Mouse (Mus musculus) heart, embryonic 12.5 days (tissue): ENCODE results near the gene Prkab1. TPM values are rescaled to one million over a fixed set of nuclear protein-coding genes. Genes with fewer than 3 reads are reported as not detected.

ENCODE experiments used
- ATAC-seq: fragments of 200-750 bp; cut with Nextera tagmentation; 2 replicates; pipeline ENCODE4 v1.8.0; 2017; ENCODE audit warnings: moderate TSS enrichment, moderate library complexity; ENCODE audit not compliant: insufficient number of reproducible peaks, low FRiP score
- H3K27ac ChIP-seq: fragments of 300-500 bp; sonication (generic); 2 replicates; pipeline ENCODE4 v1.5.1; 2016; ENCODE audit warnings: mild to moderate bottlenecking, moderate library complexity; ENCODE audit not compliant: poor library complexity, severe bottlenecking
- H3K27me3 ChIP-seq: fragments of 300-500 bp; sonication (generic); replicated peaks from 2 replicates; pipeline ENCODE4 v1.6.1; 2016; ENCODE audit warnings: mild to moderate bottlenecking, moderate library complexity
- H3K36me3 ChIP-seq: fragments of 300-500 bp; sonication (generic); 2 replicates; pipeline ENCODE4 v1.6.1; 2016; ENCODE audit warnings: mild to moderate bottlenecking, moderate library complexity
- H3K4me1 ChIP-seq: fragments of 300-500 bp; sonication (generic); replicated peaks from 2 replicates; pipeline ENCODE4 v1.6.1; 2016; ENCODE audit warnings: mild to moderate bottlenecking
- H3K4me2 ChIP-seq: fragments of 300-500 bp; sonication (generic); 2 replicates; pipeline ENCODE4 v1.6.1; 2016; ENCODE audit warnings: mild to moderate bottlenecking, moderate library complexity
- H3K4me3 ChIP-seq: fragments of 300-500 bp; sonication (generic); 2 replicates; pipeline ENCODE4 v1.5.1; 2016; ENCODE audit warnings: mild to moderate bottlenecking
- H3K9ac ChIP-seq: fragments of 300-500 bp; sonication (generic); 2 replicates; pipeline ENCODE4 v1.6.1; 2016; ENCODE audit warnings: mild to moderate bottlenecking, moderate library complexity
- H3K9me3 ChIP-seq: fragments of 300-500 bp; sonication (generic); replicated peaks from 2 replicates; pipeline ENCODE4 v1.6.1; 2016; ENCODE audit warnings: mild to moderate bottlenecking, moderate library complexity
- WGBS: fragments of 180-500 bp; shearing (Covaris S2); methylation state at CpG from one replicate; pipeline ENCODE4 v1.1.7; 2016; 5-methylcytosine and 5-hydroxymethylcytosine counted together
- polyA plus RNA-seq: library from polyadenylated mRNA; unstranded; fragments of >200 nt; fragmentation: Nextera tagmentation; extraction: Ambion mirVana; gene quantifications from 2 replicates; pipeline ENCODE4 v1.2.1, GENCODE M21; 2016

Gene Prkab1
- polyA plus RNA-seq, 1 experiment from 2014 or later = 52.2 TPM

DNA sequence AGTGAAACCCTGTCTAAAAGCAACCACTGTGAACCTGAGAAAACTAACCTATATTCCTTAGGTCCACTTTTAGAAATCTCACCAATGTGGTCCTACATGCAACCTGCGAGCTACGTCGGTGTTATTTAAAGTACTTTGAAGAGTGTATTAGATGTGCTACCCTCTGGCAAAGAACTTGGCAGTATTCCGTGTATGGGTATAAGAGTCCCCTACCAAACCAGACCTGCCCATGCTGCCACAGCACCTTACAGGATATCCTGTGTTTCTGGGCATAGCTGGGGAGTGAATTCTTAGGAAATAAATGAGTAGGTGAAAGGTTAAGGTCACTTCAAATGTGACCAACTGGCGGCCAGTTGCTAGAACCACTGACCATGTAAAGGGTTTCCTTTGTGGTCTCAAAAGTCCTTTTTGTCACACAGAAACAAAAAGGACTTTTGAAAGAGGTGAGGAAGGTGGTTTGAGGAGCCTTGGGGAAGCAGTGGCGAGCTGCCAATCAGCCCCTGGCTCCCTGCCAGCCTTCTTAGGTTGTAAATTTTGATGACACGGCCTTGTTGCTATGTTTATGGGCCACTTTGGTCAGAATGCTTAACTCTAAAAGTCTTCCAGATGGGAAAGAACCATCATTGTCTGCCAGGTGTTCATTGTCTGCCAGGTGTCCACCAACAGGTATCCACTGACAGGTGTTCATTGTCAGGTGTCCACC is 41.5 kb downstream of the Prkab1 start:
- no peak overlapping the region for H3K9ac ChIP-seq
- 79% methylated on average over 7 of the region's 7 CpGs for WGBS
- peaks cover 61% of the 10 kb centered on the region for H3K36me3 ChIP-seq

DNA sequence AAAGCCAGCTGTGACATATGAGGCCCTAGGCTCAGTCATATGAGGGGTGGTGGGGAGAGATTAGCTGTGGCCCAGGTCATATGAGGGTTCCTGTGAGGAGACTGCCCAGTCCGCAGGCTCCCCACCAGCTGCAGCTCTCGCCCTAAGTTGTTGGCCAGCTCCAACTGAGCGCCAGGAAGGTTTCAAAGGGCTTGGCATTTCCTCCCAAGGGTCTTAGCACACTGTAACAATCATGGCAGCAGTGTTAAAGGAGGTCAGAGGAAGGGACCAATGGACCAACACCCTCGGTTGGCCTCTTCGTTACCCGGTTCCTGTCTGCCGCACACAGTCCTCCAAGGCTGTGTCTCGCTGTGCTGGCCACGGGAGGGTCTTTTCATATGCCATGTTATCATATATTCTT is 43.8 kb downstream of the Prkab1 start:
- Histone ChIP-seq H3K4me1 (peaks cover 8% of the 10 kb centered on the region), H3K4me3 (no peak overlapping the region), H3K9me3 (no peaks in the 10 kb centered on the region), H3K36me3 (peaks cover 57% of the 10 kb centered on the region), H3K27me3 (no peaks in the 10 kb centered on the region), H3K4me2 (no peak overlapping the region), H3K9ac (no peak overlapping the region), H3K27ac (no peak overlapping the region)
- ATAC-seq = no peak
- 81% methylated on average over 9 of the region's 9 CpGs for WGBS

More for the DNA sequence above, 41.5 kb downstream of the Prkab1 start:
- ATAC-seq = no peak
- Histone ChIP-seq H3K4me3 (no peak overlapping the region), H3K4me1 (peaks cover 4% of the 10 kb centered on the region), H3K4me2 (no peak overlapping the region), H3K27me3 (no peaks in the 10 kb centered on the region), H3K27ac (no peak overlapping the region), H3K9me3 (no peaks in the 10 kb centered on the region)

DNA sequence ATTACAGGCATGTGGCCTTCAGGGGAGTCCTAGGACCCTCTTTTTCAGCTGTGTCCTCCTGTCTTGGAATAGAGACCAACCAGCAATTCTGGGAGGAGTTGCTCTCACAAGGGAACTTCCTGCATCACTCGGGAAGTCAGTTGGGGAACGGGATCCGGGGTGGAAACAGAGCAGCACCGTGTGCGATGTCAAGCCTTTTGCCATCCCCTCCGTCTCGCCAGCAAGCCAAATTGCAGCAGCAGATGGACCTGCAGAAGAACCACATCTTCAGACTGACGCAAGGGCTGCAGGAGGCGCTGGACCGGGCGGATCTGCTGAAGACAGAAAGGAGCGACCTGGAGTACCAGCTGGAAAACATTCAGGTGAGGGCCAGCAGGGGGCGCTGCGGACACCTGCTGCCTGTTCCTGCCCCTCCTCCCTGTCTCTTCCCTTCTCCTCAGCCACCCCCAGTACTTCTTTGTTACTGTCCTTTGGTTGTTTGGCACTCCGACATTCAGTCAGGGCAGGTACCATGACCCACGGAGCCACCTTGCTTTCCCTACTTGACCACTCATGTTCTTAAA is 45.1 kb downstream of the Prkab1 start:
- Histone ChIP-seq H3K9me3 (no peaks in the 10 kb centered on the region), H3K4me1 (peaks cover 8% of the 10 kb centered on the region), H3K4me2 (no peak overlapping the region), H3K27ac (no peak overlapping the region), H3K4me3 (no peak overlapping the region), H3K9ac (no peak overlapping the region), H3K36me3 (peaks cover 60% of the 10 kb centered on the region), H3K27me3 (no peaks in the 10 kb centered on the region)
- ATAC-seq = no peak
- 63% methylated on average over 16 of the region's 16 CpGs for WGBS

- Histone ChIP-seq H3K36me3 (peaks cover 66% of the 10 kb centered on the region), H3K4me3 (no peak overlapping the region), H3K9ac (no peak overlapping the region), H3K9me3 (no peaks in the 10 kb centered on the region), H3K27ac (0 out of 2 replicates have a peak overlapping the region, but pooled peaks have one; percentile 34), H3K4me2 (no peak overlapping the region), H3K27me3 (no peaks in the 10 kb centered on the region), H3K4me1 (peaks cover 8% of the 10 kb centered on the region)
- 68% methylated on average over 5 of the region's 5 CpGs for WGBS
- no peak for ATAC-seq
Measured at GRCm38 (mm10) chr5:115978255-115978654, 46.1 kb downstream of the Prkab1 start.

GRCm38 (mm10) chr5:115977757-115978156 is 46.6 kb downstream of the Prkab1 start:
- peaks cover 65% of the 10 kb centered on the region for H3K36me3 ChIP-seq
- no peak overlapping the region for H3K9ac ChIP-seq
- H3K4me1 ChIP-seq = peaks cover 8% of the 10 kb centered on the region
- no peaks in the 10 kb centered on the region for H3K9me3 ChIP-seq
- H3K4me2 ChIP-seq = no peak overlapping the region
- 0 out of 2 replicates have a peak overlapping the region, but pooled peaks have one; percentile 34 for H3K27ac ChIP-seq
- WGBS = 77% methylated on average over 10 of the region's 10 CpGs
- no peaks in the 10 kb centered on the region for H3K27me3 ChIP-seq
- ATAC-seq = no peak
- H3K4me3 ChIP-seq = no peak overlapping the region

GRCm38 (mm10) chr5:115977266-115977665 is 47.0 kb downstream of the Prkab1 start:
- ATAC-seq = no peak
- peaks cover 8% of the 10 kb centered on the region for H3K4me1 ChIP-seq
- no peak overlapping the region for H3K4me3 ChIP-seq
- H3K27me3 ChIP-seq = no peaks in the 10 kb centered on the region
- 71% methylated on average over 10 of the region's 10 CpGs for WGBS
- no peaks in the 10 kb centered on the region for H3K9me3 ChIP-seq
- H3K4me2 ChIP-seq = no peak overlapping the region
- H3K9ac ChIP-seq = no peak overlapping the region
- H3K27ac ChIP-seq = no peak overlapping the region
- peaks cover 64% of the 10 kb centered on the region for H3K36me3 ChIP-seq

GRCm38 (mm10) chr5:115976446-115976845 is 47.9 kb downstream of the Prkab1 start:
- 93% methylated on average over 5 of the region's 5 CpGs for WGBS
- Histone ChIP-seq H3K27me3 (no peaks in the 10 kb centered on the region), H3K27ac (no peak overlapping the region), H3K4me1 (peaks cover 8% of the 10 kb centered on the region), H3K4me2 (no peak overlapping the region), H3K9me3 (no peaks in the 10 kb centered on the region), H3K9ac (no peak overlapping the region), H3K36me3 (peaks cover 64% of the 10 kb centered on the region), H3K4me3 (no peak overlapping the region)
- no peak for ATAC-seq

DNA sequence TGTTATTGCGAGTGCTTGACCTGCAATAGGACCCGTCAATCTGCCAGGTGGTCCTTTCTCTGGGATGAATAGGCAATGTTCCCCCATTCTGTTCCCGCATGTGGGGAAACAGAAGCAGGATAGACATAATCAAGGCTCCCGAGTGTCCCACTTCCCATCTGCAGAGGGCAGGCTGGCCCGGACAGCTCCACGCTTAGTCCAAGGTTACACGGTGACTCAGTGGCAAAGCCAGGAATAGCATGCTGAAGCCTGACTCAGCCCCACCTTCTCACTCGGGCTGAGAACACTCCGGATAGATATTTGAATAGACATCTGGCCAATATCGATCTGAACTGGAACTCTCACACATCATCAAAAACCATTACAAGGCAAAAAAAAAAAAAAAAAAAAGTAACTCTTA is 48.6 kb downstream of the Prkab1 start:
- Histone ChIP-seq H3K9me3 (no peaks in the 10 kb centered on the region), H3K27me3 (no peaks in the 10 kb centered on the region), H3K4me1 (peaks cover 8% of the 10 kb centered on the region), H3K36me3 (peaks cover 70% of the 10 kb centered on the region), H3K27ac (no peak overlapping the region), H3K9ac (no peak overlapping the region), H3K4me2 (no peak overlapping the region), H3K4me3 (no peak overlapping the region)
- no peak for ATAC-seq
- WGBS = 79% methylated on average over 10 of the region's 10 CpGs

- Histone ChIP-seq H3K9ac (no peak overlapping the region), H3K9me3 (no peaks in the 10 kb centered on the region), H3K27me3 (no peaks in the 10 kb centered on the region), H3K4me1 (no peaks in the 10 kb centered on the region), H3K36me3 (peaks cover 62% of the 10 kb centered on the region), H3K4me3 (no peak overlapping the region), H3K27ac (no peak overlapping the region), H3K4me2 (no peak overlapping the region)
- 89% methylated on average over 15 of the region's 15 CpGs for WGBS
- no peak for ATAC-seq
Measured at GRCm38 (mm10) chr5:115971236-115971635, 53.1 kb downstream of the Prkab1 start.

Other genes starting within 250 kb of the Prkab1 start
- 28.5 and 29.3 TPM in 2 replicates for gene Cit, start 179.2 kb downstream of the Prkab1 start, polyA plus RNA-seq
- not detected in 2 replicates for gene Tmem233, start 58.7 kb upstream of the Prkab1 start, polyA plus RNA-seq